Mouse (Mus musculus) brain, embryonic 18.5 days (tissue): ENCODE results near the gene Greb1.

Experiments
- DNase-seq: peaks from one replicate; pipeline ENCODE4 v3.0.0-alpha.2; 2012; ENCODE audit warnings: low read depth, low spot score

Gene Greb1

GRCm38 (mm10) chr12:16800259-16800958, at the start of gene Greb1:
Greb1 (minus strand) TSS chr12:16800886.
- no peak for DNase-seq

- no peak for DNase-seq
Observed at GRCm38 (mm10) chr12:16849821-16850220, 49.1 kb upstream of the Greb1 start.

- DNase-seq, result no peak
Observed at GRCm38 (mm10) chr12:16848501-16848900, 47.8 kb upstream of the Greb1 start.

DNA sequence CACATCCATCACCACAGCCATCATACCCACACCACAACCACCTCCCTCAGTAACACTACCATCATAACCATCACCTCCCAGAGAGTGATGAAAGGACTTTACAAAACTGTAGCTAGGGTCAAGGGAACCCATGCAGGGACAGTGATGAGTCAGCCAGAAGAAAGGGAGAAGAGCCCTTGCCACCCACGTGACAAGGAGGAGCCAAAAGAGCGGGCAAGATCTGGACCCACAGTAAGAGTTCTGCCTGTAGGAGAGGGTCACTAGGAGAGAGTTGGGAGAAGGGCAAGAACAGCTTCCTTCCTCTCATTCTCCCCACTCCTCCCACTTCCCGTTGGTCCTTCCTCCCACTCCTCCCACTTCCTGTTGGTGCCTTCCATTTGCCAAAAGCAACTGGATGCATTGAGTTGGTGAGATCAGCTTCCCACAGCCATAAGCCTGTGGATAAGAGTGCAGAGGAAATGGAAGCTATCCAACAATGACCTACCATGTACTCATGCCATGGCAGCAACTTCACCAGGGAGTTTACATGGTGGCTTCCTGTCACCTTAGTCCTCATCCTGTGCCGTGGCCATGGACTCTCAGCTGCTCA, 46.6 kb upstream of the Greb1 start:
- DNase-seq, result no peak

DNA sequence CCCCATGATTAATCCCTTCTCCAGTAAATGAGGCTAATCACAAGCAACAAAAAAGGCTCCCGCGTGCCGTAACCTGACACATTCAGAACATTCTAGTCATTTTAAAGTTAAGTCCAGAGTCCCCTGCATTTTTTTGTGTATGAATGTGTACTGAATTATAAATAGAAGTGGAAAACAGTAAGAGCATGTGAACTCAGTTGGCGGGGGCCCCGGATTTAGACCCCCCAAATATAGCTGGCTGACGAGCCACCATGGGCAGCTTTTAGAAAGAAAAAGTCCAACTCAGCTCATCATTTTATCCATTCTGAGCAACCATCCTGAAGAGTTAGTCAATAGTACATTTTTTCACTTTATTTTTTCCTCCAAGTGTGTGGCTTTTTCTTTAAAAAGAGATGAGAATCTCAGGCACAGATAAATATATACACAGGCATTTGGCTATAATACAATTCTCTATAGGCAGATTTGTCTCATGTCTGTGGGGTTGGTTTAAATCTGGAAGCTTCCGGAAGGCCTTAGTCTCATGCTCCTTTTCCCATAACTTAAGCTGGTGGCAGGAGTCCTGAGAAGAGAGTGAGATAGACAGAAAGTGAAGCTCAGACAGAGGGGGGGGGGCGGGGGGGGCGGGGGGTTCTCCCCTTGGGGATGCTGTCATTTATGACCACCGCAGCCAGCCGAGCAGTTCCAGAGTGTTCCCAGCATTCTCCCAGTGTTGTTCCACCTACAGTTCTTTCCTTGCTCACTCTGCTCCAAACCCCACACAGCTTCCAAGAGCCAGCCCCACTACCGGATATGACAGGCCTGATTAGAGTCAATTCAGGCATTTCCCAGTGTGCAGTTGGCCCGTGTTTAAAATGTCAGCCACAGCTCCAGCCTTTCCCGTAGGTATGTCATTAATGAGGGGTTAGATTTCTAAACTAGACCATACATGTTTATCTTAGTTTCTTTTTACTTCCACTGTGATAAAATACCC, 44.2 kb upstream of the Greb1 start:
- no peak for DNase-seq

GRCm38 (mm10) chr12:16840842-16841782, 40.4 kb upstream of the Greb1 start:
- no peak for DNase-seq

GRCm38 (mm10) chr12:16837766-16838165, 37.1 kb upstream of the Greb1 start:
- no peak for DNase-seq

- peak; percentile 40 for DNase-seq
Observed at GRCm38 (mm10) chr12:16836188-16836587, 35.5 kb upstream of the Greb1 start.

GRCm38 (mm10) chr12:16834701-16835100, 34.0 kb upstream of the Greb1 start:
- DNase-seq, result no peak

DNA sequence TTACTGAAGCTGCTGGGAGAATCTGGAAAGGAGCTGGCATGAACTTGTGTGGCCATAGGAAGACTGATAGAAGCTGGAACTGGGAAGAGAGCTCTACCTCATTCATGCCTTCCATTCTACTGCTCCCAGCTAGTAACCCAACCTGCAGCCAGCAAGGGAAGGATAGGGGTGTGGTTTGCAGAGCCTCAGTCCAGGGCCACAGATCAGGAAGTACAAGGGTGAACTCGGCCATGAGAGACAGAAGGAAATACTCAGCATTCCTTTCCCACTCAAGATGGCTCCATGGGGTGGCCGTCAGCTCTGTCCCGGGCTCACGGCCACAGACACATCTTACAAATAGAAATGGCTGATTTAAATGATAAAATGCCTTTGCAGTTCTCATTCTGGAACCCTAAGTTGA, 30.4 kb upstream of the Greb1 start:
- DNase-seq, result no peak

DNA sequence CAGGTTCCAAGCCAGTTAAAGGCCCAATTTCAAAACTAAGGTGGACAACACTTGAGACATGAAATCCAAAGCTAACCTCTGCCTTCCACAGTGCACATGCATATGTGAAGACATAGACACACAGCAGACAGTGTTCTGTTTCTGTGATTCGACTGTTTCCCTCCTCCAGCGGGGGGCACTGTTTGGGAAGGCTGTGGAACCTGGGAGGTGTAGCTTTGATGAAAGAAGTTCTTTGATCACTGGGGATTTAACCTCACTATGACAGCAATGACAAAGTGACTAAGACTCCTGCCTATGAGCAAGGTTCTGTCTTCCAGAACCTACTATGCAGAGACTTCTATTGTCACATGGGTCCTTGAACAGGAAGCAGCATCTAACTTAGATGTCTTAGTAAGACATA, 29.1 kb upstream of the Greb1 start:
- DNase-seq, result no peak

- no peak for DNase-seq
Observed at GRCm38 (mm10) chr12:16828505-16828904, 27.8 kb upstream of the Greb1 start.

- no peak for DNase-seq
Observed at GRCm38 (mm10) chr12:16823701-16824100, 23.0 kb upstream of the Greb1 start.

DNA sequence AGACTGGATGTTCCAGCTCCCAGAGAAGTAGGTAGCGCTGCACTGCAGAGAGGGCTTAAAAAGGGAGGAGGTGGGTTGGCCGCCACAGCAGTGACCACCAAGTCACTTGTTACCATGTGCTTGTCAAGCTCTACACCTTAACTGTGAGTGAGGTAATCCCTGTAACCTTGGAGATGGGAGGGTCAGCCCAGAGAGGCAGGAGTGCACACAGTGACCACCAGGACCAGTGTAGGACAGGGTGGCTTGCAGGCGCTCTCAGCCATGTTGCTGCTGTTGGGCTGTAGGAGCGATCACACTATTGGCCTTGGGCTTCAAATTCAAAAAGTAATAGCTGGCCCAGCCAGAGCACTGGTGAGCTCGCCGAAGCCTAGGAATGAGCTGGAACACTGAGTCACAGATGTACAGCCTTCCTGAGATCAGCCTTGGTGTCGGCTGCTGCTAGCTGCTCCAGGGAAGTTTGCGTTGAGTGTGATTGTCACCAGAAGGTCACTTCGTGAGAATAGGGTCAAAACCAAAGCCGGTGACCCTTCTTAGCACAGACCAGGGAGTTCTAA, 21.6 kb upstream of the Greb1 start:
- no peak for DNase-seq

GRCm38 (mm10) chr12:16820761-16821160, 20.1 kb upstream of the Greb1 start:
- DNase-seq, result no peak

DNA sequence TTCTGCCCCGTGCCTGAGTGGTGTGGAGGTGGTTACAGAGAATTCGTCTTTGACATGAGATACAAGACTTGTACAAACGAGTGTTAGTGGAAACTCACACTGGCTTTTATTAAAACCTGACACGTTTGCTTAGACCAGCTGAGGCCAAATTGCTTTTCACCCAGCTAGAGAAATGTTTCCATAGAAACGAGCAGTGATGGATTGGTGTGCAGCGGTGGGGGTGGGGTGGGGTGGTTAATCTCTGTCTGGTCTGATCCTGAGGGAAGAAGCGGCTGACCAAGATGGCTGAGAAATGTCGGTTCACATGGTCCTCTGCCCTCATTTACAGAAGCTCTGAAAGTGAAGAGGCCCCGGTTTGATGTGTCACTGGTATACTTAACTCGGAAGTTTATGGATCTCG, 17.8 kb upstream of the Greb1 start:
- no peak for DNase-seq

- DNase-seq, result no peak
Observed at GRCm38 (mm10) chr12:16817147-16817546, 16.5 kb upstream of the Greb1 start.

GRCm38 (mm10) chr12:16811477-16811876, 10.8 kb upstream of the Greb1 start:
- no peak for DNase-seq

GRCm38 (mm10) chr12:16810525-16811431, 10.1 kb upstream of the Greb1 start, which contains the start of gene E2f6:
E2f6 (plus strand) TSS chr12:16810963.
- DNase-seq, result peak; percentile 42

GRCm38 (mm10) chr12:16808045-16808444, 7.4 kb upstream of the Greb1 start:
- no peak for DNase-seq
